Mouse (Mus musculus): ENCODE data around the gene Nans. TPM values are rescaled to one million over a fixed set of nuclear protein-coding genes. Genes with fewer than 3 reads are reported as not detected.

Nans gene
- polyA plus RNA-seq, 1 experiment from 2014 or later, result 48.2 TPM

DNA sequence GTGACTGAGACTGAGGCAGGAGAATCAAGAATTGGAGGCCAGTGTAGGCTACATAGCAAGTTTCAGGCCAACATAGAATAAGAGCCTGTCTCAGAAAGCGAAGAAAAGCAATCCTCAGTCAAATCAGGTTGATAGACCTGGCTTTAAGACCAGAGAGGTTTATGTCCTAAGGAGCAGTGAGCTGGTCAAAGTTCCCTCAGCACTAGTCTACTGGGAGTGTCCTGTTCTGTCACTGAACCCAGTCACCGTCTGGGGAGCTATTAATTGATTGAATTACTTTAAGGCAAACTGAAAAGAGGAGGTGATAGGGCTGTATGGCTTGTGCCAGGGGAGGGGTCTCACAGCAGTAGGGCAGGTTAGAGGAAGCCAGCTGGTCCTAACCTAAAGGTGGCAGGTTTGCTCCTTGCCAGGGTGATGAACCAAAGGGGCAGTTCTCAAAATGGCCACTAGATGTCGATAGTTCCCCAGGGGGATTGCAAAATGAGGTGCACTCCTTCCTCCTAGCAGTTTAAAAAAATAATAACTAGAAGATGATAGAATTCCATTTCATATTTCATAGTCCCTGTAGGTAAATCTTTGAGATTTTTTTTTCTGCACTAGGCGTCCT lies 8.3 kb downstream of the Nans start:
- Histone ChIP-seq H3K9ac (replicated peaks; ENCODE audit: low read depth) (no peak overlapping the region), H3K4me3 (ENCODE audit: low read depth, low read length) (no peak overlapping the region), H3K27ac (ENCODE audit: low read length) (no peak overlapping the region), H3K9me3 (ENCODE audit: low read length) (no peaks in the 10 kb centered on the region), H3K27me3 (replicated peaks; ENCODE audit: insufficient read depth, low read length) (no peaks in the 10 kb centered on the region), H3K4me1 (ENCODE audit: insufficient read depth, low read depth, low read length) (no peaks in the 10 kb centered on the region), H3K4me2 (replicated peaks; ENCODE audit: low read depth, low read length) (no peak overlapping the region), H3K36me3 (ENCODE audit: insufficient read depth, low read length) (peaks cover 3% of the 10 kb centered on the region; the same call in 1 of the 2 replicates)
- WGBS, result 35% methylated on average over 4 of the region's 4 CpGs
- peak; percentile 37; the same call in 1 of the 2 replicates for ATAC-seq
- peak; percentile 78 for DNase-seq (ENCODE audit: low spot score)
- TF ChIP-seq EP300 (IDR thresholded peaks at IDR 0.05), result no peak
- TF ChIP-seq CTCF (IDR thresholded peaks at IDR 0.05), result peak; percentile 98

DNA sequence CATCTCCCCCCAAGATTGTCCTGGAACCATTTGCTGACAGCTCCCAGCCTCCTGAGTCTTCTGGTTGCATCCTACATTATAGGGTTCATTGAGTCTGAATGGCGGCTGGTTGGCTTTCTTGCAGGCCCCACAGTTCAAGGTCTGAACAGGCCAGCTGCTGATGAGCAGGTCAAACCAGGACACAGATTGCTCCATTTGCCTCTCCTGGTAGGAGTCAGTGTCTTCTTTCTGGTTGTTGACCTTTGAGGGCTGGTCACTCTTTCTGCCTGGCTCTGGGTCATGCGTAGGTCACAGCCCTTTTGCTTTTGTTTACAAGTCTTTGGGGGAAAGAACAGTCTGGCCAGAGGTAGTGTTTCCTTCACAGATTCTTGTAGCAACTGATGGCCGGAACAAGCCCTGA lies 9.5 kb downstream of the Nans start:
- Histone ChIP-seq H3K27me3 (replicated peaks; ENCODE audit: insufficient read depth, low read length) (no peaks in the 10 kb centered on the region), H3K9ac (replicated peaks; ENCODE audit: low read depth) (no peak overlapping the region), H3K36me3 (ENCODE audit: insufficient read depth, low read length) (peaks cover 3% of the 10 kb centered on the region), H3K27ac (ENCODE audit: low read length) (no peak overlapping the region), H3K4me3 (ENCODE audit: low read depth, low read length) (no peak overlapping the region), H3K4me1 (ENCODE audit: insufficient read depth, low read depth, low read length) (no peaks in the 10 kb centered on the region), H3K4me2 (replicated peaks; ENCODE audit: low read depth, low read length) (no peak overlapping the region), H3K9me3 (ENCODE audit: low read length) (no peaks in the 10 kb centered on the region)
- ATAC-seq, result no peak
- no peak for DNase-seq (ENCODE audit: low spot score)
- WGBS, result 68% methylated on average over 3 of the region's 3 CpGs
- TF ChIP-seq EP300 (IDR thresholded peaks at IDR 0.05), result no peak
- TF ChIP-seq CTCF (IDR thresholded peaks at IDR 0.05), result no peak

DNA sequence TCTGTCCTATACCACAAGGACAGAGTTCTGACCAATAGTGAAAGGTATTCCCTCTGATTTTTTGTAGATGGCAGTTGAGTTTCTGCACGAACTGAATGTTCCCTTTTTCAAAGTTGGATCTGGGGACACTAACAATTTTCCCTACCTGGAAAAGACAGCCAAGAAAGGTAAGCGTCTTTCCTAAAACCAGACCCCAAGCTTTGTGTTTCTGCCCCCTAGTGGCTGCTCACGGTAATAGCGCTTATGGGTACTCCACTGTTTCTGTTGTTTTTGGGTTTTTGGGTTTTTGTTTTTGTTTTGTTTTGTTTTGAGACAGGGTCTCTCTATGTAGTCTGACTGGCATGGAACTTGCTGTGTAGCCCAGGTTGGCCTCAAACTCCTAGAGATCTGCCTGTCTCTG lies 9.9 kb downstream of the Nans start:
- no peaks in the 10 kb centered on the region for H3K27me3 ChIP-seq (replicated peaks; ENCODE audit: insufficient read depth, low read length)
- ATAC-seq, result no peak
- H3K9me3 ChIP-seq (ENCODE audit: low read length), result no peaks in the 10 kb centered on the region
- TF ChIP-seq CTCF (IDR thresholded peaks at IDR 0.05), result peak; percentile 82
- no peak for TF ChIP-seq EP300 (IDR thresholded peaks at IDR 0.05)
- no peak overlapping the region for H3K9ac ChIP-seq (replicated peaks; ENCODE audit: low read depth)
- peaks cover 4% of the 10 kb centered on the region for H3K36me3 ChIP-seq (ENCODE audit: insufficient read depth, low read length)
- 9% methylated on average over 4 of the region's 4 CpGs for WGBS
- H3K4me1 ChIP-seq (ENCODE audit: insufficient read depth, low read depth, low read length), result no peaks in the 10 kb centered on the region
- DNase-seq (ENCODE audit: low spot score), result peak; percentile 51
- no peak overlapping the region for H3K4me2 ChIP-seq (replicated peaks; ENCODE audit: low read depth, low read length)
- H3K27ac ChIP-seq (ENCODE audit: low read length), result no peak overlapping the region
- no peak overlapping the region for H3K4me3 ChIP-seq (ENCODE audit: low read depth, low read length)

GRCm38 (mm10) chr4:46502606-46503502 lies 13.8 kb downstream of the Nans start:
- no peaks in the 10 kb centered on the region; the same call in 1 of the 2 replicates for H3K4me1 ChIP-seq (ENCODE audit: insufficient read depth, low read depth, low read length)
- DNase-seq (ENCODE audit: low spot score), result no peak
- WGBS, result 69% methylated on average over 16 of the region's 16 CpGs

DNA sequence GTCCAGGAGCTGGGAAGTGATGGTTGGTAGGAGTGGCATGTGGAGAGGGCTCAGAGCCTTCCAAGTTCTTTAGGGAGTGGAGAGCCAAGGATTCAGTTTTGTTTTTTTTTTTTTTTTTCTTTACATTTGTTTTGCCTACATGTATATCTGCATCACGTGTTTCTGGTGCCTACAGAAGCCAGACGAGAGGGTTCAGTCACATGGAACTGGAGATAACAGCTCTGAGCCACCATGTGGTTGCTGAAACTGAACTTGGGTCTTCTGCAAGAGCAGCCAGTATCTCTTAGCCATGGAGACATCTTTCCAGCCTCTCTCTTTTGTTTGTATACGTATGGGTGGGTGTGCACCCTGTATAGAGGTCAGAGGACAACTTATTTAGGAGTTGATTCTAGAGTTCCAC lies 14.8 kb downstream of the Nans start:
- no peak for TF ChIP-seq EP300 (IDR thresholded peaks at IDR 0.05)
- no peak for TF ChIP-seq CTCF (IDR thresholded peaks at IDR 0.05)
- H3K9me3 ChIP-seq (ENCODE audit: low read length), result no peaks in the 10 kb centered on the region
- H3K36me3 ChIP-seq (ENCODE audit: insufficient read depth, low read length), result peaks cover 8% of the 10 kb centered on the region

More at GRCm38 (mm10) chr4:46502606-46503502, 13.8 kb downstream of the Nans start:
- H3K4me3 ChIP-seq (ENCODE audit: low read depth, low read length), result no peak overlapping the region
- no peak overlapping the region for H3K27ac ChIP-seq (ENCODE audit: low read length)
- no peak overlapping the region for H3K4me2 ChIP-seq (replicated peaks; ENCODE audit: low read depth, low read length)
- no peaks in the 10 kb centered on the region for H3K27me3 ChIP-seq (replicated peaks; ENCODE audit: insufficient read depth, low read length)
- H3K36me3 ChIP-seq (ENCODE audit: insufficient read depth, low read length), result peaks cover 8% of the 10 kb centered on the region
- no peaks in the 10 kb centered on the region for H3K9me3 ChIP-seq (ENCODE audit: low read length)
- ATAC-seq, result no peak
- no peak for TF ChIP-seq EP300 (IDR thresholded peaks at IDR 0.05)
- TF ChIP-seq CTCF (IDR thresholded peaks at IDR 0.05), result no peak
- H3K9ac ChIP-seq (replicated peaks; ENCODE audit: low read depth), result no peak overlapping the region

GRCm38 (mm10) chr4:46505361-46506057 lies 16.5 kb downstream of the Nans start:
- Histone ChIP-seq H3K4me3 (ENCODE audit: low read depth, low read length) (no peak overlapping the region), H3K9ac (replicated peaks; ENCODE audit: low read depth) (no peak overlapping the region), H3K36me3 (ENCODE audit: insufficient read depth, low read length) (peaks cover 8% of the 10 kb centered on the region), H3K27ac (ENCODE audit: low read length) (no peak overlapping the region), H3K9me3 (ENCODE audit: low read length) (no peaks in the 10 kb centered on the region), H3K4me2 (replicated peaks; ENCODE audit: low read depth, low read length) (no peak overlapping the region), H3K4me1 (ENCODE audit: insufficient read depth, low read depth, low read length) (no peaks in the 10 kb centered on the region; the same call in 1 of the 2 replicates), H3K27me3 (replicated peaks; ENCODE audit: insufficient read depth, low read length) (no peaks in the 10 kb centered on the region)
- no peak for DNase-seq (ENCODE audit: low spot score)
- WGBS, result 65% methylated on average over 8 of the region's 8 CpGs
- ATAC-seq, result no peak
- TF ChIP-seq CTCF (IDR thresholded peaks at IDR 0.05) (no peak), EP300 (IDR thresholded peaks at IDR 0.05) (no peak)

More for the DNA sequence above, 14.8 kb downstream of the Nans start:
- no peak overlapping the region for H3K4me2 ChIP-seq (replicated peaks; ENCODE audit: low read depth, low read length)
- no peak overlapping the region for H3K9ac ChIP-seq (replicated peaks; ENCODE audit: low read depth)
- H3K4me1 ChIP-seq (ENCODE audit: insufficient read depth, low read depth, low read length), result no peaks in the 10 kb centered on the region; the same call in 1 of the 2 replicates
- no peak overlapping the region for H3K4me3 ChIP-seq (ENCODE audit: low read depth, low read length)
- H3K27me3 ChIP-seq (replicated peaks; ENCODE audit: insufficient read depth, low read length), result no peaks in the 10 kb centered on the region
- 60% methylated on average over 3 of the region's 3 CpGs for WGBS
- DNase-seq (ENCODE audit: low spot score) (no peak), ATAC-seq (no peak)
- H3K27ac ChIP-seq (ENCODE audit: low read length), result no peak overlapping the region

Measured in lung, postnatal 0 days (tissue).